Mouse (Mus musculus) lung, embryonic 14.5 days (tissue): Measurements from ENCODE around the gene Tmem266. TPM values are rescaled to one million over a fixed set of nuclear protein-coding genes. Genes with fewer than 3 reads are reported as not detected.
A peak's percentile ranks its signal among the peaks of the same experiment; 100 is the strongest.

Experiments
- ATAC-seq: fragments of 200-750 bp; cut with Nextera tagmentation; 2 replicates; pipeline ENCODE4 v1.8.0; 2017; ENCODE audit warnings: mild to moderate bottlenecking, moderate TSS enrichment, moderate library complexity; ENCODE audit not compliant: insufficient read depth
- DNase-seq: peaks from one replicate; pipeline ENCODE4 v3.0.0-alpha.2; 2015
- H3K27ac ChIP-seq: fragments of 300-500 bp; sonication (generic); 2 replicates; pipeline ENCODE4 v1.5.1; 2014; ENCODE audit warnings: low read depth, mild to moderate bottlenecking, moderate library complexity
- H3K27me3 ChIP-seq: fragments of 300-500 bp; sonication (generic); 2 replicates; pipeline ENCODE4 v1.6.1; 2014; ENCODE audit warnings: low read length, control low read depth; ENCODE audit not compliant: insufficient read depth
- H3K36me3 ChIP-seq: fragments of 300-500 bp; sonication (generic); 2 replicates; pipeline ENCODE4 v1.6.1; 2014; ENCODE audit warnings: control low read depth; ENCODE audit not compliant: insufficient read depth
- H3K4me1 ChIP-seq: fragments of 300-500 bp; sonication (generic); 2 replicates; pipeline ENCODE4 v1.6.1; 2014; ENCODE audit warnings: antibody characterized with exemption, control low read depth; ENCODE audit not compliant: insufficient read depth
- H3K4me2 ChIP-seq: fragments of 300-500 bp; sonication (generic); 2 replicates; pipeline ENCODE4 v1.6.1; 2014; ENCODE audit warnings: mild to moderate bottlenecking
- H3K4me3 ChIP-seq: fragments of 300-500 bp; sonication (generic); 2 replicates; pipeline ENCODE4 v1.5.1; 2014; ENCODE audit warnings: low read depth, low read length
- H3K9ac ChIP-seq: fragments of 300-500 bp; sonication (generic); 2 replicates; pipeline ENCODE4 v1.6.1; 2014
- H3K9me3 ChIP-seq: fragments of 300-500 bp; sonication (generic); 2 replicates; pipeline ENCODE4 v1.6.1; 2016; ENCODE audit warnings: low read depth, low read length, control low read depth
- CTCF ChIP-seq: IDR thresholded peaks from 2 replicates; pipeline ENCODE4 v1.5.1; 2016; ENCODE audit warnings: antibody characterized with exemption, low read depth
- WGBS: fragments of 180-500 bp; shearing (Covaris S2); extraction: QIAGEN DNeasy Blood & Tissue Kit; methylation state at CpG from one replicate; pipeline ENCODE4 v1.1.7; 2014; 5-methylcytosine and 5-hydroxymethylcytosine counted together
- polyA plus RNA-seq: library from polyadenylated mRNA; unstranded; fragments of >200 nt; fragmentation: Nextera tagmentation; extraction: Ambion mirVana; gene quantifications from 2 replicates; pipeline ENCODE4 v1.2.1, GENCODE M21; 2014

The Tmem266 gene
- polyA plus RNA-seq, 1 experiment from 2014 or later = 0.29 TPM

- H3K4me1 ChIP-seq = no peaks in the 10 kb centered on the region
- H3K27me3 ChIP-seq = no peaks in the 10 kb centered on the region
- no peak overlapping the region for H3K9ac ChIP-seq
- no peak overlapping the region for H3K4me3 ChIP-seq
- H3K9me3 ChIP-seq = no peaks in the 10 kb centered on the region
- WGBS = 94% methylated on average over 1 of the region's 1 CpGs
- DNase-seq (no peak), ATAC-seq (no peak)
- no peak for TF ChIP-seq CTCF
- H3K27ac ChIP-seq = no peak overlapping the region
- H3K4me2 ChIP-seq = no peak overlapping the region
- peaks cover 9% of the 10 kb centered on the region; the same call in 1 of the 2 replicates for H3K36me3 ChIP-seq
Observed at GRCm38 (mm10) chr9:55452906-55453305, 126.2 kb downstream of the Tmem266 start.

DNA sequence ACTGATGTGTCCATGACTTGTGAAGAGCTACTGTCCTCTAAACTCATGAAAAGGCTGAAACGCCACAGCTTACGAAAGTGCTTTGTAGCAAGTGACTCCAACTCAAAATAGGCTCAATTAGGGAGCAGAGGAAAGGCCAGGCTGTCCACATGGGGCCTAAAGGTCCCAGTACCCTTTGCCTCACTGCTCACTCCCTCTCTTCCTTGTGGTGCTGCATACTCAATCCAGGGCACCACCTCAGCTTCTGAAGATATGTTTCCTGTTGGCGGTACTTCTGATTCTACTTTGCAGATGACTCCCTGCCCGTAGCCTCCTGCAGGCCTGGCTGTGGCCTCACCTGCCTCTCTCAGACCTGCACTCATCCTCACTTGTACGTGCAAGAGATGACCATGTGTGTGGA is 126.7 kb downstream of the Tmem266 start:
- Histone ChIP-seq H3K9ac (no peak overlapping the region), H3K4me1 (no peaks in the 10 kb centered on the region), H3K4me3 (no peak overlapping the region), H3K36me3 (peaks cover 9% of the 10 kb centered on the region; the same call in 1 of the 2 replicates), H3K4me2 (no peak overlapping the region), H3K27ac (no peak overlapping the region), H3K27me3 (no peaks in the 10 kb centered on the region), H3K9me3 (no peaks in the 10 kb centered on the region)
- ATAC-seq = no peak
- WGBS = 90% methylated on average over 5 of the region's 5 CpGs
- no peak for DNase-seq
- no peak for TF ChIP-seq CTCF

GRCm38 (mm10) chr9:55468397-55468796 is 141.7 kb downstream of the Tmem266 start:
- WGBS = 45% methylated on average over 1 of the region's 1 CpGs
- ATAC-seq (no peak), DNase-seq (peak; percentile 78)
- TF ChIP-seq CTCF = peak; percentile 51
- no peak overlapping the region for H3K4me3 ChIP-seq
- no peaks in the 10 kb centered on the region for H3K27me3 ChIP-seq
- H3K4me2 ChIP-seq = no peak overlapping the region
- H3K27ac ChIP-seq = no peak overlapping the region
- H3K36me3 ChIP-seq = peaks cover 2% of the 10 kb centered on the region; the same call in 1 of the 2 replicates
- H3K9ac ChIP-seq = no peak overlapping the region
- no peaks in the 10 kb centered on the region for H3K9me3 ChIP-seq
- H3K4me1 ChIP-seq = no peaks in the 10 kb centered on the region

GRCm38 (mm10) chr9:55476084-55476483 is 149.4 kb downstream of the Tmem266 start:
- Histone ChIP-seq H3K4me3 (no peak overlapping the region), H3K27ac (no peak overlapping the region), H3K4me1 (no peaks in the 10 kb centered on the region), H3K9me3 (no peaks in the 10 kb centered on the region), H3K4me2 (no peak overlapping the region), H3K9ac (no peak overlapping the region), H3K27me3 (no peaks in the 10 kb centered on the region), H3K36me3 (peaks cover 13% of the 10 kb centered on the region; the same call in 1 of the 2 replicates)
- TF ChIP-seq CTCF = no peak
- ATAC-seq (no peak), DNase-seq (no peak)
- WGBS = 46% methylated on average over 1 of the region's 1 CpGs

- no peak overlapping the region for H3K9ac ChIP-seq
- H3K36me3 ChIP-seq = peaks cover 14% of the 10 kb centered on the region; the same call in 1 of the 2 replicates
- H3K9me3 ChIP-seq = no peaks in the 10 kb centered on the region
- no peak overlapping the region for H3K4me3 ChIP-seq
- ATAC-seq (no peak), DNase-seq (no peak)
- no peak overlapping the region for H3K27ac ChIP-seq
- H3K4me1 ChIP-seq = no peaks in the 10 kb centered on the region
- no peaks in the 10 kb centered on the region for H3K27me3 ChIP-seq
- H3K4me2 ChIP-seq = no peak overlapping the region
- TF ChIP-seq CTCF = no peak
Observed at GRCm38 (mm10) chr9:55478699-55479098, 152.0 kb downstream of the Tmem266 start.

GRCm38 (mm10) chr9:55482116-55482515 is 155.4 kb downstream of the Tmem266 start:
- Histone ChIP-seq H3K27me3 (no peaks in the 10 kb centered on the region), H3K9me3 (no peaks in the 10 kb centered on the region), H3K4me1 (no peaks in the 10 kb centered on the region), H3K27ac (no peak overlapping the region), H3K36me3 (peaks cover 30% of the 10 kb centered on the region), H3K9ac (no peak overlapping the region), H3K4me2 (no peak overlapping the region), H3K4me3 (no peak overlapping the region)
- no peak for TF ChIP-seq CTCF
- 49% methylated on average over 2 of the region's 2 CpGs for WGBS
- no peak for ATAC-seq
- peak; percentile 13 for DNase-seq

Other genes starting within 250 kb of the Tmem266 start
- 39.9 and 42.7 TPM in 2 replicates for gene Ube2q2, start 178.1 kb upstream of the Tmem266 start, polyA plus RNA-seq
- gene Fbxo22, start 118.0 kb upstream of the Tmem266 start, polyA plus RNA-seq = 62.3 and 65.9 TPM in 2 replicates
- 1.3 and 1.4 TPM in 2 replicates for gene Nrg4, start 69 bp upstream of the Tmem266 start, polyA plus RNA-seq
- gene Etfa, start 185.3 kb downstream of the Tmem266 start, polyA plus RNA-seq = 194 and 201 TPM in 2 replicates
- gene Isl2, start 211.8 kb downstream of the Tmem266 start, polyA plus RNA-seq = 0.12 TPM in 1 of 2 replicates, not detected in the other